Mouse (Mus musculus) intestine, embryonic 14.5 days (tissue): Measurements from ENCODE around the gene Ankrd13a. TPM values are rescaled to one million over a fixed set of nuclear protein-coding genes. Genes with fewer than 3 reads are reported as not detected.

Experiments
- ATAC-seq: fragments of 200-750 bp; cut with Nextera tagmentation; replicated peaks from 2 replicates; pipeline ENCODE4 v1.8.0; 2017; ENCODE audit warnings: low read depth, moderate number of reproducible peaks, moderate TSS enrichment, moderate library complexity; ENCODE audit not compliant: low FRiP score, low TSS enrichment
- DNase-seq: peaks from one replicate; pipeline ENCODE4 v3.0.0-alpha.2; 2018; ENCODE audit warnings: low spot score
- H3K27ac ChIP-seq: fragments of 300-500 bp; sonication (generic); 2 replicates; pipeline ENCODE4 v1.5.1; 2014; ENCODE audit warnings: low read depth, mild to moderate bottlenecking, control low read depth
- H3K27me3 ChIP-seq: fragments of 300-500 bp; sonication (generic); replicated peaks from 2 replicates; pipeline ENCODE4 v1.6.1; 2014; ENCODE audit warnings: low read length, control low read depth; ENCODE audit not compliant: control insufficient read depth, insufficient read depth
- H3K36me3 ChIP-seq: fragments of 300-500 bp; sonication (generic); 2 replicates; pipeline ENCODE4 v1.6.1; 2014; ENCODE audit warnings: low read length, control low read depth; ENCODE audit not compliant: control insufficient read depth, insufficient read depth
- H3K4me1 ChIP-seq: fragments of 300-500 bp; sonication (generic); replicated peaks from 2 replicates; pipeline ENCODE4 v1.6.1; 2014; ENCODE audit warnings: low read length, control low read depth, mixed read lengths; ENCODE audit not compliant: control insufficient read depth, insufficient read depth
- H3K4me2 ChIP-seq: fragments of 300-500 bp; sonication (generic); 2 replicates; pipeline ENCODE4 v1.6.1; 2014; ENCODE audit warnings: low read length
- H3K4me3 ChIP-seq: fragments of 300-500 bp; sonication (generic); 2 replicates; pipeline ENCODE4 v1.5.1; 2014; ENCODE audit warnings: low read depth, low read length, control low read depth, mixed read lengths
- H3K9ac ChIP-seq: fragments of 300-500 bp; sonication (generic); 2 replicates; pipeline ENCODE4 v1.6.1; 2014; ENCODE audit warnings: mild to moderate bottlenecking, low read length
- H3K9me3 ChIP-seq: fragments of 300-500 bp; sonication (generic); 2 replicates; pipeline ENCODE4 v1.6.1; 2016; ENCODE audit warnings: low read length, control low read depth; ENCODE audit not compliant: control insufficient read depth
- WGBS: fragments of 180-500 bp; shearing (Covaris S2); extraction: QIAGEN DNeasy Blood & Tissue Kit; methylation state at CpG from one replicate; pipeline ENCODE4 v1.1.7; 2014; 5-methylcytosine and 5-hydroxymethylcytosine counted together
- polyA plus RNA-seq: library from polyadenylated mRNA; unstranded; fragments of >200 nt; fragmentation: Nextera tagmentation; extraction: Ambion mirVana; gene quantifications from 2 replicates; pipeline ENCODE4 v1.2.1, GENCODE M21; 2014

Gene Ankrd13a
- polyA plus RNA-seq, 1 experiment from 2014 or later: 65.4 TPM

DNA sequence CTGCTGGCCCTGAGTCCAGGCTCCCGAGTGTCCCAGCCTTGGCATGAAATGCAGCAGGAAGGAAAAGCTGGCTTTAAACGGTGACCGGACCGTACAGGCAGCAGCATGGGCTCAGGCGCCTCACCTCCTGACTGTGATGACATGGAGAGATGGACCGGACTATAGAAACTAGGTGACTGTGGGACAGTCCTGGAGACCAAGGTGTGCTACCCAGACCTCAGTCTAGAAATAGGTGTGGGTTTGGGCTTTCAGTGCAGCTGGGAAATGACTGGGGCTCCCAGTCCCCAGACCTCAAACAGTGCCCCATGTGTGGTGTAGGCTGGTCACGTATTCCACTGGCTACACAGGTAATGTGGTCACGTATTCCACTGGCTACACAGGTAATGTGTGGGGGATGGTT, 32.2 kb downstream of the Ankrd13a start:
- no peaks in the 10 kb centered on the region for H3K27me3 ChIP-seq
- H3K4me1 ChIP-seq: no peaks in the 10 kb centered on the region
- H3K36me3 ChIP-seq: peaks cover 70% of the 10 kb centered on the region
- H3K9ac ChIP-seq: no peak overlapping the region
- DNase-seq: no peak
- H3K9me3 ChIP-seq: no peaks in the 10 kb centered on the region
- no peak overlapping the region for H3K27ac ChIP-seq
- 84% methylated on average over 8 of the region's 8 CpGs for WGBS
- no peak overlapping the region for H3K4me3 ChIP-seq
- H3K4me2 ChIP-seq: no peak overlapping the region
- ATAC-seq: no peak

DNA sequence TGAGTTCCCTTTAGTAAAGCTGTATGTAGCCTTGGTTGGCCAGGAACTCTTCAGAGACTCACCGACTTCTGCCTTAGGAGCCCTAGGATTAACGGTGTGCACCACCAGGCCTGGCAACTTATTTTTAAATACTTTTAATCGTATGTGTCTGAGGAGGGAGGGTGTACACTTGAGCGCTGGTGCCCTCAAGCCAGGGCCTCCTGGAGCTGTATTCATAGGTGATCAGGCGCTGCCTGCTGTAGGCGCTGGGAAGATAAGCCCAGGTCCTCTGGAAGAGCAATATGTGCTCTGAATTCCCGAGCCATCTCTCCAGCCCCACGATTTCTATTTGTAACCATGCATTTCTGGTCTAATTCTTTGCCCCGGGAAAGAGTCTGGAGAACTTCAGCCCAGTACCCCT, 32.6 kb downstream of the Ankrd13a start:
- Histone ChIP-seq H3K4me3 (no peak overlapping the region), H3K27me3 (no peaks in the 10 kb centered on the region), H3K9ac (no peak overlapping the region), H3K27ac (no peak overlapping the region), H3K36me3 (peaks cover 66% of the 10 kb centered on the region), H3K9me3 (no peaks in the 10 kb centered on the region), H3K4me1 (no peaks in the 10 kb centered on the region), H3K4me2 (no peak overlapping the region)
- no peak for ATAC-seq
- 58% methylated on average over 9 of the region's 9 CpGs for WGBS
- no peak for DNase-seq

DNA sequence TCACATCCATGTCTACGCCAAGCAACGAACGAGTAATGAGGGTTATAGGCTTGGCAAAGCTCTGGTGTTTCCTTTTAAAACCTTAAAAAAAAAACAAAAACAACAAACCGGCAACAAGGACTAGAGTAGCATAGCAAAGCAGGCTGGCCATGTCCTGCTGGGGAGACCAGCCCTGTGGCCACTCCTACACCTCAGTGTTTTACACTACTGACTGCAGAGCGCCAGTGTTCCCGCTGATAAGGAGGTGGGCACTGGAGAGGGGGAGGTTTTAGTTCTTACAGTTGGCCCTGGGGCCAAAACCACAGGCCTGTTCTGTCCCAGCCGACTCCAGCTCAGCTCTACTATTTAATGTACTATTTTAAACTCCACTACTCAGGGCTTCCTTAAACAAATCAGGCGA, 33.0 kb downstream of the Ankrd13a start:
- Histone ChIP-seq H3K27ac (no peak overlapping the region), H3K27me3 (no peaks in the 10 kb centered on the region), H3K9ac (no peak overlapping the region), H3K36me3 (peaks cover 62% of the 10 kb centered on the region), H3K4me2 (no peak overlapping the region), H3K4me3 (no peak overlapping the region), H3K4me1 (no peaks in the 10 kb centered on the region), H3K9me3 (no peaks in the 10 kb centered on the region)
- no peak for ATAC-seq
- 35% methylated on average over 8 of the region's 8 CpGs for WGBS
- DNase-seq: no peak

- no peak for DNase-seq
- WGBS: 74% methylated on average over 6 of the region's 6 CpGs
- Histone ChIP-seq H3K9ac (no peak overlapping the region), H3K36me3 (peaks cover 58% of the 10 kb centered on the region), H3K9me3 (no peaks in the 10 kb centered on the region), H3K4me2 (no peak overlapping the region), H3K4me3 (no peak overlapping the region), H3K4me1 (no peaks in the 10 kb centered on the region), H3K27me3 (no peaks in the 10 kb centered on the region), H3K27ac (no peak overlapping the region)
- no peak for ATAC-seq
Measured at GRCm38 (mm10) chr5:114807893-114808292, 33.4 kb downstream of the Ankrd13a start.

DNA sequence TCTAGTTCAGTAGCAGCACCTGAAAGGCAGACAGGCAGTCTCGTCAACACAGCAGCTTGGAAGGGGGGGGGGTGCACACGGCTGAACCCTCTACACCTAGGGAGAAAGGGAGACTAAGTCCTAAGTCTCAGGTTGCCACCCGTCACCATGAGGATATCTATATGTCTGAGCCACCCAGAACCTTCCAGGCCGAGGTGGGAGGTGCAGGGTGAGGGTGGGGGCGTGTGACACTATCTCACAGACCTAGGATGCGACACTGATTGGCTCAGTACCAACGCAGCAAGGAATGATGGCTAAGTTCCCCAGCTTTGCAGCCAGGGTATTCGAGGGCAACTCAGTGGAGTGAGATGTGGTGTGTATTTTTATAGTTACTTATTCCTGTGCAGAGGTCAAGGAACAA, 33.9 kb downstream of the Ankrd13a start:
- Histone ChIP-seq H3K27me3 (no peaks in the 10 kb centered on the region), H3K9ac (no peak overlapping the region), H3K36me3 (peaks cover 53% of the 10 kb centered on the region), H3K9me3 (no peaks in the 10 kb centered on the region), H3K4me2 (no peak overlapping the region), H3K27ac (no peak overlapping the region), H3K4me3 (no peak overlapping the region), H3K4me1 (no peaks in the 10 kb centered on the region)
- WGBS: 80% methylated on average over 8 of the region's 8 CpGs
- DNase-seq: no peak
- no peak for ATAC-seq

DNA sequence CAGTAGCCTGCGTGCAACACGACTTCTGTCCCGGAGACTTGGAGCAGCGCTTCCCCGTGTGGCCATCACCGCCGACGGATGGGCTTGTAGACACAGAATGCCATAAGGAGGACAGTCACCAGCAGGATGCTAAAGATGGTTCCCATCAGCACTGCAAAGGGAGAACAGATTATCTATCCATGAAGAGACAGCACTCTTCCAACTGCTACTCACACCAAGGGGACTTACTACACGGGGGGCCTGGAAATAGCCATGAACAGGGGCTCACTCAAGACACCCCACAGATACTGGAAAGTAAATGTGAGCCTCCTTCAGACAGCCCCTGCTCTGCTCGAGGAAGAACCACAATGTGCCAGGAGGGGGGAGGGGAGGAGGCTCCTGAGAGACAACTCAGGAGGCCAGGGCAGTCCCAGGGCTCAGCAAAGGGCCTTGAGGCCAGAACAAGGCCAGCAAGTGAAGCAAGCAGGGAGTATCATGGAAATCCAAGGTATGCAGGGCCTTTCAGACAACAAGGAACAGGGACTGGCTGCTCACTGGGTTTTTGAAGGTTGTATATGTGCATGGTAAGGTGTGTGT, 34.8 kb downstream of the Ankrd13a start:
- Histone ChIP-seq H3K9ac (no peak overlapping the region), H3K36me3 (peaks cover 44% of the 10 kb centered on the region), H3K27ac (no peak overlapping the region), H3K27me3 (no peaks in the 10 kb centered on the region), H3K4me3 (no peak overlapping the region), H3K9me3 (no peaks in the 10 kb centered on the region), H3K4me1 (no peaks in the 10 kb centered on the region), H3K4me2 (no peak overlapping the region)
- DNase-seq (no peak), ATAC-seq (no peak)
- 82% methylated on average over 10 of the region's 10 CpGs for WGBS

DNA sequence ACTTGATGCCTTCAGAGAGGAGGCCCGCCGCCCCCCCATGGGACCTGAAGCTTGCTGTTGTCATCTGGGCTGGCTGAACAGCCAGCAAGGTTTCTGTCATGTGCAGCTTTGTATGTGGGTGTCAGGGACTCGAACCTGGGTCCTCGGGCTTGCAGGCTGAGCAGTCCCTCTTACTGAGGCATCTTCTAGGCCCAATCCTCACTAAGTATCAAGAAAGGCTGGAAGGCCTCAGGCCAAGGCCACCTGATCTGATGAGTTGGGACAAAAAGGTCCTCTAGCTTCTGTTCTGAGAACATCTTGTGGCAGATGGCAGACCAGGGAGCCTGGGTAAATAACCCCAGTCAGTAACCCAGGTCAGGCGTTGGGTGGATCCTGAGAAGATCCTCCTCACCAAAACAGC, 35.3 kb downstream of the Ankrd13a start:
- Histone ChIP-seq H3K27me3 (no peaks in the 10 kb centered on the region), H3K36me3 (peaks cover 38% of the 10 kb centered on the region), H3K9me3 (no peaks in the 10 kb centered on the region), H3K4me2 (no peak overlapping the region), H3K4me1 (no peaks in the 10 kb centered on the region), H3K27ac (no peak overlapping the region), H3K4me3 (no peak overlapping the region), H3K9ac (no peak overlapping the region)
- 91% methylated on average over 5 of the region's 5 CpGs for WGBS
- DNase-seq: no peak
- ATAC-seq: no peak

DNA sequence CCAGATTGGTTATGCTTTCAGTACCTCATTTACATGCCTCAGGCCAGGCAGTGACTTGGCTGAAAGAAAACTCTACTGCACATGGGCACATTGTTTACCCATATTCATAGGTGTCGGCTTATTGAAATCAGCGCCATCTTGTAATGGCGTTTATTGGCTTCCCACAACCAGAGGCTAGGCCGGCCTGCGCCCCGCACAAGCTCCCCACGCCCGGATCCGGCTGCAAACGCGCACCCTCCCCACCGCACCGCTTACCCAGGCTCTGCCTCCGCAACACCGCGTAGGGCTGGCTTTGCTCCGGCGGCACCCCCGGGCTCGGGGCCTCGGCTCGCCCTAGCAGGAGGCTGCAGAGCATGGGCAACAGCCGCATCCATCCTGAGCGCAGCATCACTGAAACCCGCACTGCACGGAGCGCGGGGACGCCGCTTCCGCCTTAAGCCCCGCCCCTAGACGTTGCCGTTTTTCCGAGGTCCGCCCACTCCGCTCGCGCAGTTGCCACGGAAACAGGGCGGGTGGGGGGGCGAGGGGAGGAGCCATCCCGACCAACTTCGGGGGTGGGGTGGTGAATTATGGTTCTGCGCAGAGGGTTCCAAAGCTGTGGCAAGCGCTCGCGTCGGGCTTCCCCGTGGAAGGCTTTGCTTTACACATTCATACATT, 39.2 kb downstream of the Ankrd13a start:
- Histone ChIP-seq H3K27me3 (no peaks in the 10 kb centered on the region), H3K9ac (peak overlapping the region; percentile 78), H3K4me2 (peak overlapping the region; percentile 54), H3K36me3 (peaks cover 16% of the 10 kb centered on the region), H3K9me3 (0 out of 2 replicates have a peak, but pooled peaks cover 2% of the 10 kb centered on the region), H3K27ac (peak overlapping the region; percentile 82), H3K4me3 (peak overlapping the region; percentile 86), H3K4me1 (no peaks in the 10 kb centered on the region)
- DNase-seq (peak; percentile 95), ATAC-seq (peak; percentile 94)
- 2% methylated on average over 50 of the region's 50 CpGs for WGBS

GRCm38 (mm10) chr5:114816599-114816998, 42.1 kb downstream of the Ankrd13a start:
- DNase-seq (no peak), ATAC-seq (no peak)
- H3K27ac ChIP-seq: no peak overlapping the region
- no peak overlapping the region for H3K9ac ChIP-seq
- no peak overlapping the region for H3K4me2 ChIP-seq
- H3K9me3 ChIP-seq: 0 out of 2 replicates have a peak, but pooled peaks cover 2% of the 10 kb centered on the region
- no peaks in the 10 kb centered on the region; the same call in 1 of the 2 replicates for H3K36me3 ChIP-seq
- H3K4me3 ChIP-seq: no peak overlapping the region
- no peaks in the 10 kb centered on the region for H3K4me1 ChIP-seq
- H3K27me3 ChIP-seq: no peaks in the 10 kb centered on the region
- WGBS: 55% methylated on average over 6 of the region's 6 CpGs
